Mouse (Mus musculus) lung, postnatal 0 days (tissue): ENCODE measurements around the gene Tuba8. TPM values are rescaled to one million over a fixed set of nuclear protein-coding genes. Genes with fewer than 3 reads are reported as not detected.

Source experiments
- ATAC-seq: fragments of 200-750 bp; cut with Nextera tagmentation; 2 replicates; pipeline ENCODE4 v1.8.0; 2017; ENCODE audit warnings: moderate library complexity
- DNase-seq: peaks from one replicate; pipeline ENCODE4 v3.0.0-alpha.2; 2016; ENCODE audit warnings: low spot score
- H3K27ac ChIP-seq: fragments of 300-500 bp; sonication (generic); 2 replicates; pipeline ENCODE4 v1.5.1; 2014; ENCODE audit warnings: antibody characterized with exemption, mild to moderate bottlenecking, low read length, mixed read lengths
- H3K27me3 ChIP-seq: fragments of 300-500 bp; sonication (generic); replicated peaks from 2 replicates; pipeline ENCODE4 v1.6.1; 2014; ENCODE audit warnings: low read length, mixed read lengths; ENCODE audit not compliant: insufficient read depth
- H3K36me3 ChIP-seq: fragments of 300-500 bp; sonication (generic); 2 replicates; pipeline ENCODE4 v1.6.1; 2014; ENCODE audit warnings: low read length, mixed read lengths; ENCODE audit not compliant: insufficient read depth
- H3K4me1 ChIP-seq: fragments of 300-500 bp; sonication (generic); 2 replicates; pipeline ENCODE4 v1.6.1; 2014; ENCODE audit warnings: antibody characterized with exemption, low read depth, low read length, mixed read lengths; ENCODE audit not compliant: insufficient read depth
- H3K4me2 ChIP-seq: fragments of 300-500 bp; sonication (generic); replicated peaks from 2 replicates; pipeline ENCODE4 v1.6.1; 2014; ENCODE audit warnings: low read depth, mild to moderate bottlenecking, low read length, moderate library complexity, mixed read lengths
- H3K4me3 ChIP-seq: fragments of 300-500 bp; sonication (generic); 2 replicates; pipeline ENCODE4 v1.5.1; 2014; ENCODE audit warnings: low read depth, low read length
- H3K9ac ChIP-seq: fragments of 300-500 bp; sonication (generic); replicated peaks from 2 replicates; pipeline ENCODE4 v1.6.1; 2014; ENCODE audit warnings: low read depth, mild to moderate bottlenecking
- H3K9me3 ChIP-seq: fragments of 300-500 bp; sonication (generic); 2 replicates; pipeline ENCODE4 v1.6.1; 2016; ENCODE audit warnings: low read length, mixed read lengths
- CTCF ChIP-seq: IDR thresholded peaks from 2 replicates; pipeline ENCODE4 v1.5.1; 2016; ENCODE audit warnings: antibody characterized with exemption, mild to moderate bottlenecking
- EP300 ChIP-seq: IDR thresholded peaks from 2 replicates; pipeline ENCODE4 v1.6.1; 2016; ENCODE audit warnings: antibody characterized with exemption, mild to moderate bottlenecking, control low read depth
- whole genome bisulfite sequencing: fragments of 180-500 bp; shearing (Covaris S2); extraction: QIAGEN DNeasy Blood & Tissue Kit; methylation state at CpG from one replicate; pipeline ENCODE4 v1.1.7; 2014; 5-methylcytosine and 5-hydroxymethylcytosine counted together
- polyA plus RNA-seq: library from polyadenylated mRNA; unstranded; fragments of >200 nt; fragmentation: Nextera tagmentation; extraction: Ambion mirVana; gene quantifications from 2 replicates; pipeline ENCODE4 v1.2.1, GENCODE M21; 2015

Tuba8 gene
- polyA plus RNA-seq, 1 experiment from 2014 or later: 13.9 TPM

- no peak; the same call in 1 of the 2 replicates for ATAC-seq
- H3K4me2 ChIP-seq: no peak overlapping the region
- 59% methylated on average over 8 of the region's 8 CpGs for WGBS
Observed at GRCm38 (mm10) chr6:121228421-121228820, 17.9 kb downstream of the Tuba8 start.

GRCm38 (mm10) chr6:121232652-121233051 is 22.2 kb downstream of the Tuba8 start:
- Histone ChIP-seq H3K27me3 (no peaks in the 10 kb centered on the region), H3K4me1 (no peaks in the 10 kb centered on the region), H3K4me3 (no peak overlapping the region), H3K36me3 (no peaks in the 10 kb centered on the region), H3K9me3 (no peaks in the 10 kb centered on the region), H3K9ac (no peak overlapping the region), H3K4me2 (no peak overlapping the region), H3K27ac (no peak overlapping the region)
- DNase-seq (no peak), ATAC-seq (no peak)
- 52% methylated on average over 1 of the region's 1 CpGs for WGBS
- TF ChIP-seq EP300: no peak
- TF ChIP-seq CTCF: no peak

More at GRCm38 (mm10) chr6:121228421-121228820, 17.9 kb downstream of the Tuba8 start:
- no peak for TF ChIP-seq EP300
- no peak for TF ChIP-seq CTCF
- Histone ChIP-seq H3K36me3 (no peaks in the 10 kb centered on the region), H3K27ac (no peak overlapping the region), H3K27me3 (no peaks in the 10 kb centered on the region), H3K4me1 (no peaks in the 10 kb centered on the region), H3K9me3 (no peaks in the 10 kb centered on the region), H3K4me3 (no peak overlapping the region), H3K9ac (no peak overlapping the region)
- DNase-seq: no peak

- Histone ChIP-seq H3K4me1 (no peaks in the 10 kb centered on the region), H3K27ac (no peak overlapping the region), H3K9me3 (no peaks in the 10 kb centered on the region), H3K36me3 (no peaks in the 10 kb centered on the region), H3K9ac (no peak overlapping the region), H3K27me3 (no peaks in the 10 kb centered on the region), H3K4me2 (no peak overlapping the region), H3K4me3 (no peak overlapping the region)
- ATAC-seq (peak; percentile 65), DNase-seq (peak; percentile 56)
- 36% methylated on average over 2 of the region's 2 CpGs for WGBS
- TF ChIP-seq EP300: peak; percentile 69
- no peak for TF ChIP-seq CTCF
Observed at GRCm38 (mm10) chr6:121236386-121236785, 25.9 kb downstream of the Tuba8 start.

- ATAC-seq (no peak), DNase-seq (no peak)
- Histone ChIP-seq H3K4me1 (no peaks in the 10 kb centered on the region), H3K9ac (no peak overlapping the region), H3K27me3 (no peaks in the 10 kb centered on the region), H3K36me3 (no peaks in the 10 kb centered on the region), H3K9me3 (no peaks in the 10 kb centered on the region), H3K4me2 (no peak overlapping the region), H3K4me3 (no peak overlapping the region), H3K27ac (no peak overlapping the region)
- 89% methylated on average over 4 of the region's 4 CpGs for WGBS
- no peak for TF ChIP-seq EP300
- TF ChIP-seq CTCF: no peak
Observed at GRCm38 (mm10) chr6:121238209-121238608, 27.7 kb downstream of the Tuba8 start.

GRCm38 (mm10) chr6:121241780-121242179 is 31.3 kb downstream of the Tuba8 start:
- Histone ChIP-seq H3K9me3 (no peaks in the 10 kb centered on the region), H3K9ac (no peak overlapping the region), H3K27ac (no peak overlapping the region), H3K4me2 (no peak overlapping the region), H3K27me3 (no peaks in the 10 kb centered on the region), H3K4me1 (peaks cover 3% of the 10 kb centered on the region; the same call in 1 of the 2 replicates), H3K4me3 (no peak overlapping the region), H3K36me3 (no peaks in the 10 kb centered on the region)
- WGBS: 63% methylated on average over 2 of the region's 2 CpGs
- ATAC-seq (no peak), DNase-seq (no peak)
- TF ChIP-seq CTCF (no peak), EP300 (no peak)

- no peak for TF ChIP-seq EP300
- TF ChIP-seq CTCF: no peak
- no peak overlapping the region for H3K4me3 ChIP-seq
- H3K36me3 ChIP-seq: no peaks in the 10 kb centered on the region
- peaks cover 10% of the 10 kb centered on the region; the same call in 1 of the 2 replicates for H3K4me1 ChIP-seq
- H3K27me3 ChIP-seq: no peaks in the 10 kb centered on the region
- H3K4me2 ChIP-seq: no peak overlapping the region
- no peaks in the 10 kb centered on the region for H3K9me3 ChIP-seq
- H3K9ac ChIP-seq: no peak overlapping the region
- ATAC-seq (no peak), DNase-seq (peak; percentile 27)
- no peak overlapping the region for H3K27ac ChIP-seq
- 36% methylated on average over 10 of the region's 10 CpGs for WGBS
Observed at GRCm38 (mm10) chr6:121243161-121243560, 32.7 kb downstream of the Tuba8 start.
